Mouse (Mus musculus): ENCODE data around the gene Rin2.

Rin2 gene

GRCm38 (mm10) chr2:145737196-145737595 is 62.2 kb downstream of the Rin2 start:
- no peak for DNase-seq

- no peak for DNase-seq
Measured at GRCm38 (mm10) chr2:145740729-145741128, 65.7 kb downstream of the Rin2 start.

- DNase-seq = no peak
Measured at GRCm38 (mm10) chr2:145742795-145743710, 68.0 kb downstream of the Rin2 start.

- DNase-seq = no peak
Measured at GRCm38 (mm10) chr2:145746406-145746805, 71.4 kb downstream of the Rin2 start.

- no peak for DNase-seq
Measured at GRCm38 (mm10) chr2:145749645-145750044, 74.6 kb downstream of the Rin2 start.

- DNase-seq = no peak
Measured at GRCm38 (mm10) chr2:145752572-145752971, 77.6 kb downstream of the Rin2 start.

- no peak for DNase-seq
Measured at GRCm38 (mm10) chr2:145753973-145754372, 79.0 kb downstream of the Rin2 start.

GRCm38 (mm10) chr2:145755864-145756822 is 81.1 kb downstream of the Rin2 start:
- DNase-seq = no peak

- no peak for DNase-seq
Measured at GRCm38 (mm10) chr2:145760121-145760520, 85.1 kb downstream of the Rin2 start.

- no peak for DNase-seq
Measured at GRCm38 (mm10) chr2:145761436-145761835, 86.4 kb downstream of the Rin2 start.

- DNase-seq = no peak
Measured at GRCm38 (mm10) chr2:145769964-145770363, 94.9 kb downstream of the Rin2 start.

- DNase-seq = no peak
Measured at GRCm38 (mm10) chr2:145770730-145771536, 95.9 kb downstream of the Rin2 start.

GRCm38 (mm10) chr2:145783247-145783646 is 108.2 kb downstream of the Rin2 start:
- DNase-seq = no peak

GRCm38 (mm10) chr2:145784246-145784935 is 109.4 kb downstream of the Rin2 start:
- no peak for DNase-seq

GRCm38 (mm10) chr2:145784964-145785363 is 109.9 kb downstream of the Rin2 start:
- DNase-seq = no peak

GRCm38 (mm10) chr2:145785758-145786617 is 111.0 kb downstream of the Rin2 start:
- no peak for DNase-seq

GRCm38 (mm10) chr2:145786618-145786932 is 111.6 kb downstream of the Rin2 start:
- no peak for DNase-seq

- DNase-seq = no peak
Measured at GRCm38 (mm10) chr2:145787486-145787885, 112.5 kb downstream of the Rin2 start.

GRCm38 (mm10) chr2:145788562-145789346 is 113.7 kb downstream of the Rin2 start:
- no peak for DNase-seq

- no peak for DNase-seq
Measured at GRCm38 (mm10) chr2:145793702-145794101, 118.7 kb downstream of the Rin2 start.

Data from thymus, adult 18-20 months (tissue).